Mouse (Mus musculus): ENCODE measurements at regions not wholly inside any gene's neighbourhood (a gene's known extent, or its start where the extent isn't known, plus 50 kb on each side); places are given as distances from the start of the nearest gene placed in this dataset.

DNA sequence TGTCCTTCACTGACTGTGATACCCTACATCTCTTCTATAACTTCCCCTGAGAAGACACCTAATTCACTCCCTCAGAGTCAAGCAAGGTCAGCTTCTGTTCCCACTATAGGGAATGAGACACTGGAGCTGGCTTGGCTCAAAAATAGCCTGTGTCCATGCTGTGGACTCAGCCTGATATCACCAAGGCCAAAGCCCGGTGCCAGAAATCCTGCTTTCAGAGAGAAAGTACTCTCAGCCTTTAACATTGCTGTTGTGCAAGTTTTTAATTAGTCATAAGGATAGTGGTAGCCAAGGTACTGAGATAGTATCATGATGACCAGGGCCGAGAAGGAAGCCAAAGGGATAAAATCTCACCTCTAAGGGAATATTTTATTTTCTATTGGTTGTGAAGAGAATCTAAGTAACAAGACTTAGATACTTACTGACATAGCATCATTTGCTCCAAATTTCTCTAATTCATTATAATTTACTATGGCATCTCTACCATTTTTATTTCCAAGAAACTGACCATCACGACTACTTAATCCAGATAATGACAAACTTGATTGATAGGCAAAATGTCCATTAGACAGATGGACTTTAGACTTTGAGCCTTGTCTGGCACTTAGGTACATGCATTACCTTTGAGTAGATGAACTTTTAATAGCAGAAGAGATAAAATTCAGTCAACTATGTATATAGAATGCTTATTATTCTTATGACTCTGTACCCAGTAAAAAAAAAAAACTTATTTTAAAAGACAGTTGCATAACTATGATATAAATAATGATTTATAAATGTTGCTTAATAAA is 64.7 kb upstream of the Nrip1 start:
- DNase-seq, result no peak

- DNase-seq, result no peak
These were observed 62.7 kb upstream of the Nrip1 start for GRCm38 (mm10) chr16:76436290-76436689.

- DNase-seq, result no peak
These were observed 59.6 kb upstream of the Nrip1 start for GRCm38 (mm10) chr16:76433076-76433825.

GRCm38 (mm10) chr16:76432304-76432703 is 58.7 kb upstream of the Nrip1 start:
- peak; percentile 45 for DNase-seq

DNA sequence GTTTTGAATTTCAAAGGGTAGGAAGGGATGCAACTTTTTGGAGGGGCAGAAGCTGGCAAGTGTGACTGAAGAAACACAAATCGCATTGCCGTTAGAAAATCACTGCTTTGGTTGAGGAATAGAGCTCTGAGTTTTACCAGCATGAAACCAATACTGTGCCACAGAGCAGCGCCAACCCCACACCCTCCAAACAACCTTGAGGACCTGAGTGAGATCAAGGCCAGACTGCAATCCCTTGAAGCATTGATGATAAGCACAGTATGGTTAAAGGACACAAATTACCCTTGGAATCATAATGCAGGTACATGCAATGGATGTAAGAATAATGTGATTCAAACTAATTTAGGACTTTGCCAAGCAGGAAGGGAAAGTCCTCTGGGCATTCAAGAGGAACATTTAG is 55.5 kb upstream of the Nrip1 start:
- no peak for DNase-seq

DNA sequence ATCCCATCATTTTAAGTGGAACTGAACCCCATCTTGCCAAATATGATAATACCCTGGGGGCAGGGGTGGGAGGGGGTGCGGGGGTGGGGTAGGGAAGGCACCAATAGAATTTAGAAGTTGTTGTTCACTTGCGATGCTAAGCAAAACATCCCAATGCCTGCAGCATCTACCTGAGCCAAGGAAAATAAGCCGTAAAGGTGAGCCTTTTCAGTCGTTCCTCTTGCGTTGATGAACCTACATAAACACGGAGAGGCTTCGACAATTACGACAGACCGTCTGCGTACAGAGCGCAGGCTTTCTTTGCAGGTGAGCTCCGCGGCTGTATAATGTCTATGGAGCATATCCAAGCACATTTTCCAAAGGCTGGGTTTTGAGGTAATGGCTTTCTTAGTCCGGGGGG is 50.3 kb upstream of the Nrip1 start:
- no peak for DNase-seq

All from lung, postnatal 36 days (tissue).